Mouse (Mus musculus) liver, embryonic 14.5 days (tissue): ENCODE measurements around the gene Oasl1. TPM values are rescaled to one million over a fixed set of nuclear protein-coding genes. Genes with fewer than 3 reads are reported as not detected.

Experiments
- ATAC-seq: fragments of 200-750 bp; cut with Nextera tagmentation; 2 replicates; pipeline ENCODE4 v1.8.0; 2017; ENCODE audit warnings: moderate number of reproducible peaks, mild to moderate bottlenecking, moderate library complexity; ENCODE audit not compliant: insufficient read depth
- DNase-seq, 3 experiments: peaks; one replicate each; pipeline ENCODE4 v3.0.0-alpha.2; 2012 to 2013; ENCODE audit warnings: low read depth in 3 of 3, low spot score in 3 of 3
- H3K27ac ChIP-seq: fragments of 300-500 bp; sonication (generic); 2 replicates; pipeline ENCODE4 v1.5.1; 2014; ENCODE audit warnings: moderate library complexity, mild to moderate bottlenecking, control low read depth, inconsistent platforms
- H3K27me3 ChIP-seq: fragments of 300-500 bp; sonication (generic); 2 replicates; pipeline ENCODE4 v1.6.1; 2014; ENCODE audit warnings: mild to moderate bottlenecking, low read length, moderate library complexity; ENCODE audit not compliant: control insufficient read depth, insufficient read depth
- H3K36me3 ChIP-seq: fragments of 300-500 bp; sonication (generic); replicated peaks from 2 replicates; pipeline ENCODE4 v1.6.1; 2014; ENCODE audit warnings: low read depth; ENCODE audit not compliant: control insufficient read depth, insufficient read depth
- H3K4me1 ChIP-seq, 2 experiments: fragments of 200-500 bp in 1 of 2; fragments of 300-500 bp in 1 of 2; sonication (generic) in 1 of 2; replicated peaks; 2 replicates each; pipeline ENCODE4 v1.6.1; 2012 to 2014; ENCODE audit warnings: antibody characterized with exemption in 1 of 2, inconsistent platforms in 1 of 2, low read length in 1 of 2; ENCODE audit not compliant: control insufficient read depth in 2 of 2, insufficient read depth in 2 of 2
- H3K4me2 ChIP-seq: fragments of 300-500 bp; sonication (generic); 2 replicates; pipeline ENCODE4 v1.6.1; 2014; ENCODE audit warnings: low read depth, mild to moderate bottlenecking, control low read depth, moderate library complexity
- H3K4me3 ChIP-seq, 2 experiments: fragments of 200-500 bp in 1 of 2; fragments of 300-500 bp in 1 of 2; sonication (generic) in 1 of 2; 2 replicates each; pipeline ENCODE4 v1.5.1; 2012 to 2014; ENCODE audit warnings: low read depth in 2 of 2, low read length in 2 of 2, mild to moderate bottlenecking in 2 of 2, control low read depth in 1 of 2, inconsistent platforms in 1 of 2, moderate library complexity in 1 of 2; ENCODE audit not compliant: insufficient read depth in 1 of 2
- H3K9ac ChIP-seq: fragments of 300-500 bp; sonication (generic); replicated peaks from 2 replicates; pipeline ENCODE4 v1.6.1; 2014; ENCODE audit warnings: mild to moderate bottlenecking, control low read depth, moderate library complexity
- H3K9me3 ChIP-seq: fragments of 300-500 bp; sonication (generic); 2 replicates; pipeline ENCODE4 v1.6.1; 2016; ENCODE audit warnings: low read length, mixed read lengths; ENCODE audit not compliant: control insufficient read depth
- CTCF ChIP-seq: IDR thresholded peaks from 2 replicates; pipeline ENCODE4 v1.5.1; 2016; ENCODE audit warnings: antibody characterized with exemption, low read depth, control low read depth
- EP300 ChIP-seq: IDR thresholded peaks from 2 replicates; pipeline ENCODE4 v1.6.1; 2016; ENCODE audit warnings: antibody characterized with exemption, low read depth
- WGBS: fragments of 180-500 bp; shearing (Covaris S2); extraction: QIAGEN DNeasy Blood & Tissue Kit; methylation state at CpG from one replicate; pipeline ENCODE4 v1.1.7; 2014; ENCODE audit not compliant: insufficient replicate concordance; 5-methylcytosine and 5-hydroxymethylcytosine counted together
- polyA plus RNA-seq, 2 experiments: library from polyadenylated mRNA; depleted of rRNA in 1 of 2; stranded (reverse) in 1 of 2; unstranded in 1 of 2; fragments of >200 nt; fragmentation: Nextera tagmentation in 1 of 2; extraction: Ambion mirVana in 1 of 2; gene quantifications; 2 replicates each; pipeline versions ENCODE4 v1.2.1 to v1.2.3; 2012 to 2014

Gene Oasl1
- polyA plus RNA-seq, 2 experiments: 0.32 to 0.44 TPM

DNA sequence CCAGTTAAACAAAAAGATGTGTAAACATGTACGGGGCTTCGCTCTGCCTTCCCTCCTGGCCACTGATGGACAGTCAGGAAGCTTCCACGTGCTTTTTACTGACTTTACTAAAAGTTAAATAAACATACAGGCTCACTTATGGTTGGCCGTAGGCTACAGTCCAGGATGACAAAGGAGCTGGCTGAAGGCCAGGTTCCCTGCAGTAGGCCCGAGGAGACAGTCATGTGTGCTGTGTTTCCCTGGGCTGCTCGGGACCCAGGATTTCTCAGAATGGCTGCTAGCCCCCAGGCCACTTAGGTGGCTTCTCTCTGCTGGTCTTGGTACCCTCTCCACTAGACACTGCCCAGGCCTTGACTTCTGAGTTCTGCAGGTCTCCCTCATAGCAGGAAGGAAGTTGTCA is 25.9 kb downstream of the Oasl1 start:
- DNase-seq: no peak
- H3K4me2 ChIP-seq: no peak overlapping the region
- no peak overlapping the region for H3K27ac ChIP-seq
- H3K27me3 ChIP-seq: no peaks in the 10 kb centered on the region
- H3K36me3 ChIP-seq: peaks cover 12% of the 10 kb centered on the region
- no peak overlapping the region for H3K4me3 ChIP-seq
- no peak overlapping the region for H3K9ac ChIP-seq
- H3K4me1 ChIP-seq: no peaks in the 10 kb centered on the region
- no peaks in the 10 kb centered on the region for H3K9me3 ChIP-seq
- ATAC-seq: 0 out of 2 replicates have a peak, but pooled peaks have one; percentile 21
- WGBS: 59% methylated on average over 6 of the region's 6 CpGs
- TF ChIP-seq EP300: no peak
- no peak for TF ChIP-seq CTCF

DNA sequence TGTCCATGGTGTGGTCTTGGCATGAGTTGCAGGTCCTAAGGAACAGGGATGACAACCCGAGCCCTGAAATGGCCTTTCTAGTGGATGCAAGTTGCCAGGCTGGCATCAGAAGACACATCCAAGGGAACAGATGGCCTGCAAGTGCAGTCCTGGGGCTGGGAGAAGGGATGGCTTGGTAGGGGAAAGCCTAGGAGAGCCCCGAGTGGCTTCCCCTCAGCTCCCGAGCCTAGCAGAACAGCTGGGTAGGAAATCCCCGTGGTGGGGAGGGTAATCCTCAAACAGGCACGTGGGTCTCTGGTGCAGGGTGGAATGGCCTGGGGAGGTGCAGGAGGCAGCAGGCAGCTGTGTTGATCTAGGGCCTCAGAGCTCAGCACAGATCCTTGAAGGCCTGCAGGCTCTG is 26.3 kb downstream of the Oasl1 start:
- Histone ChIP-seq H3K36me3 (peaks cover 12% of the 10 kb centered on the region), H3K27ac (no peak overlapping the region), H3K4me1 (no peaks in the 10 kb centered on the region), H3K9me3 (no peaks in the 10 kb centered on the region), H3K4me3 (no peak overlapping the region), H3K4me2 (no peak overlapping the region), H3K9ac (no peak overlapping the region), H3K27me3 (no peaks in the 10 kb centered on the region)
- no peak for DNase-seq
- no peak for ATAC-seq
- TF ChIP-seq CTCF (no peak), EP300 (no peak)
- WGBS: 54% methylated on average over 5 of the region's 5 CpGs

- Histone ChIP-seq H3K9me3 (no peaks in the 10 kb centered on the region), H3K36me3 (peaks cover 12% of the 10 kb centered on the region)
- WGBS: 57% methylated on average over 9 of the region's 9 CpGs
These were observed 26.8 kb downstream of the Oasl1 start for GRCm38 (mm10) chr5:114949812-114950211.

DNA sequence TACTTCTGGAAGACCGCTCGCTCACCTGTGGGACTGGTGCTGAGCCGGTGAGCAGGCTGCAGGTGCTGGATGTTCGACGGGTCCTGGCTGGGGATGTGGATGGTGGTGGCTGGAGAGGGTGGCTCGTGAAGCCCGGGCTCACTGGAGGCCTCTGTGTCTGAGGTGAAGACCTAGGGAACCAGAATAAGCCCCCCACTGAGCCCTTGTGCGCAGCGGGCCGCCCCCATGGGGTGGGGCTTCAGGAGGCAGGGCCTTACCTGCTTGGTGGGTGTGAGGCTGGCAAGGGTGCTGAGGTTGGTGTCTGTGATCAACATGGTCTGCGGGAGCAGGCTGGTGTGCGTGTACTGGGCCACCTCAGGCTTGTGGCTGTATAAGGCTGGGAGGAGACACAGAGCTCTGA is 27.6 kb downstream of the Oasl1 start:
- DNase-seq (no peak), ATAC-seq (no peak)
- Histone ChIP-seq H3K4me2 (no peak overlapping the region), H3K4me1 (no peaks in the 10 kb centered on the region), H3K4me3 (no peak overlapping the region), H3K27ac (no peak overlapping the region), H3K9ac (no peak overlapping the region), H3K9me3 (no peaks in the 10 kb centered on the region), H3K36me3 (peaks cover 12% of the 10 kb centered on the region), H3K27me3 (no peaks in the 10 kb centered on the region)
- TF ChIP-seq EP300 (no peak), CTCF (no peak)
- WGBS: 63% methylated on average over 12 of the region's 12 CpGs

More at GRCm38 (mm10) chr5:114949812-114950211, 26.8 kb downstream of the Oasl1 start:
- no peak for DNase-seq
- no peak for ATAC-seq
- H3K27me3 ChIP-seq: no peaks in the 10 kb centered on the region
- no peaks in the 10 kb centered on the region for H3K4me1 ChIP-seq
- H3K27ac ChIP-seq: no peak overlapping the region
- no peak for TF ChIP-seq EP300
- no peak for TF ChIP-seq CTCF
- H3K4me2 ChIP-seq: no peak overlapping the region
- H3K4me3 ChIP-seq: no peak overlapping the region
- H3K9ac ChIP-seq: no peak overlapping the region

DNA sequence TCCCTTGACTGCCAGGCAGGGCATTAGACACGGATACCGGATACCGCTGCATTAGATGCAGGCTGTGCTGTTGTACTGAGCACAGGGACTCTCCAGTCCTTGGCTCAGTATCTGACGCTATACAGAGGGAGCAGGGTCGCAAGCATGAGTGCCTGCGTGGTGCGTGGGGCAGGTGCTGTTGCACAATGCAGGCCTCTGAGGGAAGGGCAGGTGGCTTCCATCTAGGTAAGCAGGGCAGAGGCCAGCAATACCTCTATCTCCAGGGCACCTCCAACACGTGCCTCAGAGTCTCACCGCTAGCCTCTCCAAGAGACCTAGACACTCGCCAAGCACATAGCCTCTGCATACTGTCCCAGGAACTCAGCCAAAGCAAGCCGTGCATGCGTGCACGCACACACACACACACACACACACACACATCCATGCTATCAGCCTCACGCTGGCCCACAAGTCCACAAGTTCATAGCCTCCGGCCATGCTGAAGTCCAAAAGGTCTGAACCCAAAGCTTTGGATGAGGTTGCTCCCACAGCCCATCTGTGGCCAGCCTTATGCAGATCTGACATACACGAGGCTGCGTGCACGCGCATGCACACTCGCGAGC is 28.3 kb downstream of the Oasl1 start:
- Histone ChIP-seq H3K4me3 (no peak overlapping the region), H3K4me1 (no peaks in the 10 kb centered on the region), H3K4me2 (no peak overlapping the region), H3K9ac (no peak overlapping the region), H3K9me3 (no peaks in the 10 kb centered on the region), H3K27ac (no peak overlapping the region), H3K27me3 (no peaks in the 10 kb centered on the region), H3K36me3 (peaks cover 7% of the 10 kb centered on the region)
- WGBS: 78% methylated on average over 21 of the region's 21 CpGs
- ATAC-seq (0 out of 2 replicates have a peak, but pooled peaks have one; percentile 22), DNase-seq (no peak)
- no peak for TF ChIP-seq EP300
- TF ChIP-seq CTCF: no peak
